Mouse (Mus musculus) stomach, embryonic 14.5 days (tissue): ENCODE results near the gene Traf3ip3. TPM values are rescaled to one million over a fixed set of nuclear protein-coding genes. Genes with fewer than 3 reads are reported as not detected.

ENCODE experiments used
- ATAC-seq: fragments of 200-750 bp; cut with Nextera tagmentation; 2 replicates; pipeline ENCODE4 v1.8.0; 2017; ENCODE audit warnings: low read depth, moderate TSS enrichment; ENCODE audit not compliant: insufficient number of reproducible peaks, insufficient read depth, low FRiP score
- H3K27ac ChIP-seq: fragments of 300-500 bp; sonication (generic); 2 replicates; pipeline ENCODE4 v1.5.1; 2014; ENCODE audit warnings: mild to moderate bottlenecking, low read length, moderate library complexity, mixed read lengths
- H3K27me3 ChIP-seq: fragments of 300-500 bp; sonication (generic); 2 replicates; pipeline ENCODE4 v1.6.1; 2014; ENCODE audit warnings: low read length, control low read depth, mixed read lengths; ENCODE audit not compliant: control insufficient read depth, insufficient read depth
- H3K36me3 ChIP-seq: fragments of 300-500 bp; sonication (generic); 2 replicates; pipeline ENCODE4 v1.6.1; 2014; ENCODE audit warnings: mild to moderate bottlenecking, control low read depth, low read length, moderate library complexity, mixed read lengths; ENCODE audit not compliant: control insufficient read depth, insufficient read depth
- H3K4me1 ChIP-seq: fragments of 300-500 bp; sonication (generic); 2 replicates; pipeline ENCODE4 v1.6.1; 2014; ENCODE audit warnings: low read length, control low read depth, mixed read lengths; ENCODE audit not compliant: control insufficient read depth, insufficient read depth
- H3K4me2 ChIP-seq: fragments of 300-500 bp; sonication (generic); replicated peaks from 2 replicates; pipeline ENCODE4 v1.6.1; 2014; ENCODE audit warnings: low read depth, low read length, control low read depth
- H3K4me3 ChIP-seq: fragments of 300-500 bp; sonication (generic); 2 replicates; pipeline ENCODE4 v1.5.1; 2014; ENCODE audit warnings: low read depth, low read length, control low read depth
- H3K9ac ChIP-seq: fragments of 300-500 bp; sonication (generic); replicated peaks from 2 replicates; pipeline ENCODE4 v1.6.1; 2014; ENCODE audit warnings: low read depth, mild to moderate bottlenecking, control low read depth, low read length, moderate library complexity, mixed read lengths
- H3K9me3 ChIP-seq: fragments of 300-500 bp; sonication (generic); 2 replicates; pipeline ENCODE4 v1.6.1; 2016; ENCODE audit warnings: low read depth, low read length, control low read depth; ENCODE audit not compliant: control insufficient read depth
- WGBS: fragments of 180-500 bp; shearing (Covaris S2); extraction: QIAGEN DNeasy Blood & Tissue Kit; methylation state at CpG from one replicate; pipeline ENCODE4 v1.1.7; 2014; 5-methylcytosine and 5-hydroxymethylcytosine counted together
- polyA plus RNA-seq: library from polyadenylated mRNA; unstranded; fragments of >200 nt; fragmentation: Nextera tagmentation; extraction: Ambion mirVana; gene quantifications from 2 replicates; pipeline ENCODE4 v1.2.1, GENCODE M21; 2014

The Traf3ip3 gene
- polyA plus RNA-seq, 1 experiment from 2014 or later, result 1.4 TPM

DNA sequence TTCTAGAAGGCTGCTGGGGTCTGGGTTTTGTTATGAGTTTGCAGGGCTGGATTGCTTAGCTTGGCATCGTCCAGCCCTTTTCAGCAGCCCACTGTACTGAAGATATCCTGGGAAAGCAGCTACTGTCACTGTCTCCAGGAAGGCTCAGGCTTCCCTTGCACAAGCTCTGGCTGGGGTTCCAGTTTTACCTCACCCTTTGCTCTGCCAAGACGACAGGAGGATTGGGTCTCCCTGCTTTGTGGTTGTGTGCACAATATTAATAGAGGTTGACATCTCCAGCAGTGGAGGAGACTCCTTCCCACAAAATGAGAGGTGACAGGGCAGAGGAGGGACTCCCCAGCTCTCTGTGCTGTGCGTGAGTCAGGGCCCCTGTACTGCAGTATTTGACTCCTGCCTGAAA is 52.3 kb downstream of the Traf3ip3 start:
- Histone ChIP-seq H3K9ac (no peak overlapping the region), H3K4me1 (peaks cover 7% of the 10 kb centered on the region; the same call in 1 of the 2 replicates), H3K4me3 (no peak overlapping the region), H3K27ac (no peak overlapping the region), H3K27me3 (peaks cover 9% of the 10 kb centered on the region; the same call in 1 of the 2 replicates), H3K4me2 (no peak overlapping the region), H3K9me3 (no peaks in the 10 kb centered on the region), H3K36me3 (no peaks in the 10 kb centered on the region)
- no peak for ATAC-seq
- WGBS, result 59% methylated on average over 3 of the region's 3 CpGs

DNA sequence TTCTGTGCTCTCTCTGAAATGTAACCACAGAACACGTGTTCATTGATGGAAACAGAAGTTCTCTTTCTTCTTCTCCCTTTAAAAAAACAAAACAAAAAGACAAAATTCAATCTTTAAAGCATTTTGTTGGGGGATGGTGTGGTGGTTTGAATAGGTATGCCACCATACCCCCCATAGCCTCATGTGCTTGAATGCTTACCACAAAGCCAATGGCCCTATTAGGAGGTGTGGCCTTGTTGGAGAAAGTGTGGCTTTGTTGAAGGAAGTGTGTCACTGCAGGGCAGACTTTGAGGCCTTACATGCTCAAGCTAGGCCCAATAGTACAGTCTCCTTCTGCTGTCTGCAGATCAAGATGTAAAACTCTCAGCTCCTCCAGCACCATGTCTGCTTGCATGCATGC is 55.1 kb downstream of the Traf3ip3 start:
- no peaks in the 10 kb centered on the region for H3K9me3 ChIP-seq
- H3K4me2 ChIP-seq, result no peak overlapping the region
- no peak overlapping the region for H3K9ac ChIP-seq
- no peaks in the 10 kb centered on the region for H3K36me3 ChIP-seq
- no peaks in the 10 kb centered on the region for H3K4me1 ChIP-seq
- ATAC-seq, result no peak
- no peak overlapping the region for H3K27ac ChIP-seq
- no peak overlapping the region for H3K4me3 ChIP-seq
- no peaks in the 10 kb centered on the region for H3K27me3 ChIP-seq
- WGBS, result 83% methylated on average over 1 of the region's 1 CpGs

DNA sequence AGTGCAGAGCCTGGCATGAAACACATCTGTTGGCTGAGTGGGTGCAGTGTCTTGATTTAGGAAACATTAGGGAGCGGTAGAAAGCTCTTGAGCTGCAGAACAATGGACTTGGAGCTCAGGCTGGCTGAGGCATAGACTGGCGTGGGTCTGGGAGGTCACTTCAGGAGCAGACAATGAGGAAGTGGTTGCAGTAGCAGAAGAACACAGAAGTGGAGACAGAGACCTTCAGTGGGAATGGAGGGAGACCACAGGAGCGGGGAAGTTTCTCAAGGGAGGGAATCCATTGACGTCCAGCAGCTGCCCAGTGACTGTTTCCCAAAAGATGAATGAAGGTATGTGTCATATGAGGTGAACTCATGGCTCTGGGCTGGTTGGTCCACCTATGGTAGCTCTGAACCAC is 56.4 kb downstream of the Traf3ip3 start:
- no peak overlapping the region for H3K4me3 ChIP-seq
- no peak overlapping the region for H3K4me2 ChIP-seq
- no peaks in the 10 kb centered on the region for H3K27me3 ChIP-seq
- no peaks in the 10 kb centered on the region for H3K4me1 ChIP-seq
- WGBS, result 72% methylated on average over 4 of the region's 4 CpGs
- no peak for ATAC-seq
- H3K9me3 ChIP-seq, result no peaks in the 10 kb centered on the region
- no peaks in the 10 kb centered on the region for H3K36me3 ChIP-seq
- H3K27ac ChIP-seq, result no peak overlapping the region
- no peak overlapping the region for H3K9ac ChIP-seq

DNA sequence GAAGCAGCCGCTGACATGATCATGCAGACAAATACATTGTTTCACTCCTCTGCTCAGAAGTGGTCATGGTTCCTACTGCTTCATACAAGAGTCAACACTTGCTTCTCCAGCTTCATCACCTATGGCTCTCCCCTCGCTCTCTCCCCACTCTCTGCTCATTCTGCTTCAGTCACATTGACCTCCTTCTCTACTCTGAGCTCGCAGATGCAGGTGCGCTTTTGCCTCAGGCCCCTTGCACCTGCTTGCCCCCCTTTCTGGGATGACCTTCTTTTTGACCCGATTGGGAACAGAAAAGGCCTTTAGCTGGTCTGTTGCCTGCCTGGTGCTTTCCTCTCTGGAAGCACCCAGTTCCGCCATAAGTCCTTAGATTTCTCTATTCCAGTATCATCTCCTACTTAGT is 57.0 kb downstream of the Traf3ip3 start:
- Histone ChIP-seq H3K4me3 (no peak overlapping the region), H3K4me1 (no peaks in the 10 kb centered on the region), H3K36me3 (no peaks in the 10 kb centered on the region), H3K27me3 (no peaks in the 10 kb centered on the region), H3K9me3 (no peaks in the 10 kb centered on the region), H3K9ac (no peak overlapping the region), H3K27ac (no peak overlapping the region), H3K4me2 (no peak overlapping the region)
- no peak for ATAC-seq
- WGBS, result 89% methylated on average over 6 of the region's 6 CpGs

DNA sequence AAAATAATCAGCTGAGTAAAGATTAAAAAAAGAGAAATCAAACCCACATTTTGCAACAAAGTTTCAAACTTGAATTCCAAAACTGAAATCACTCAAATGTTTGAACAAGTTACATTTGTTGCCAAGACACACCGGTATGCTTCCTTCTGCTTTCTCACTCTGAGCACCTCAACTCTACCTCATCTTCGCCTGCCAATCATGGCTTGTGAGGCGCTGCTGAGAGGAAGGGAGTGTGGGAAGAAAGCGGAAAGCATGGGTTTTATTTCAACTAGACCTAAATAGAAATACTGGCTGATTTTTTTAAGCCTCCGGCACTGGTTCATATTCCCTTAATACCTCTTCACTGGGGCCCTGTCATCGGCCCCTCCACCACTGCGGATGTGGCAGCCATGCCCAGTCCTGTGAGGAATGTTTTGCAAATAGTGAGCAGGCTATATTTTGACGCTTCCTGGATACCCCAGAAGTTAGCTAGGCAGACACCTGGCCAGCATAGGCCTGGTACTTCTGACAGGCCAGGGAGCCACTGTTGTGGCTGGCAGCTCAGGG is 58.9 kb downstream of the Traf3ip3 start:
- WGBS, result 81% methylated on average over 8 of the region's 8 CpGs
- H3K27ac ChIP-seq, result no peak overlapping the region

DNA sequence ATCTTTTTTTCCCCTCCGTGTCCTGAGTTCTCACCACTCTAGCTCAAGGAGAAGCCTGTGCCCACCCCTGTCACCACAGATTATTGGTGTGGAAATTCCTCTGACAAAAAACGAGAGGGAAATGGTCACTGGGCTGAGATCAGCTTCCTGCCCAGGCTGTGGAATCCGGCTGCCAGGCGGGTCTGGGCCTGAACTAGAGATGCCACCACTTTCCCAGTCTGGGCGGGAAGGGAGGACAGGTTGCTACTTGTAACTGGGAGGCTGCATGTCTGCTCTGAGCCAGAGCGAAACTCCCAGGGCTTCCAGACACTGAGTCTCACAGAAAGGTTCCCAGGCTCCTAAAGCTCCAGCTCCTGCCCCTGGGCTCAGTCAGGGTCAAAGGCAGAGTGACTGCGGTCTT is 60.4 kb downstream of the Traf3ip3 start:
- peak overlapping the region; percentile 74 for H3K27ac ChIP-seq
- WGBS, result 62% methylated on average over 7 of the region's 7 CpGs
- 0 out of 2 replicates have a peak, but pooled peaks cover 4% of the 10 kb centered on the region for H3K4me1 ChIP-seq
- no peaks in the 10 kb centered on the region for H3K9me3 ChIP-seq
- no peaks in the 10 kb centered on the region for H3K27me3 ChIP-seq
- H3K9ac ChIP-seq, result no peak overlapping the region
- no peak overlapping the region for H3K4me3 ChIP-seq
- H3K36me3 ChIP-seq, result no peaks in the 10 kb centered on the region
- H3K4me2 ChIP-seq, result no peak overlapping the region
- peak; percentile 43; the same call in 1 of the 2 replicates for ATAC-seq

More for the DNA sequence above, 58.9 kb downstream of the Traf3ip3 start:
- no peak overlapping the region for H3K4me2 ChIP-seq
- H3K36me3 ChIP-seq, result no peaks in the 10 kb centered on the region
- H3K4me3 ChIP-seq, result no peak overlapping the region
- no peaks in the 10 kb centered on the region for H3K9me3 ChIP-seq
- H3K9ac ChIP-seq, result no peak overlapping the region
- H3K4me1 ChIP-seq, result 0 out of 2 replicates have a peak, but pooled peaks cover 4% of the 10 kb centered on the region
- no peak for ATAC-seq
- no peaks in the 10 kb centered on the region for H3K27me3 ChIP-seq

DNA sequence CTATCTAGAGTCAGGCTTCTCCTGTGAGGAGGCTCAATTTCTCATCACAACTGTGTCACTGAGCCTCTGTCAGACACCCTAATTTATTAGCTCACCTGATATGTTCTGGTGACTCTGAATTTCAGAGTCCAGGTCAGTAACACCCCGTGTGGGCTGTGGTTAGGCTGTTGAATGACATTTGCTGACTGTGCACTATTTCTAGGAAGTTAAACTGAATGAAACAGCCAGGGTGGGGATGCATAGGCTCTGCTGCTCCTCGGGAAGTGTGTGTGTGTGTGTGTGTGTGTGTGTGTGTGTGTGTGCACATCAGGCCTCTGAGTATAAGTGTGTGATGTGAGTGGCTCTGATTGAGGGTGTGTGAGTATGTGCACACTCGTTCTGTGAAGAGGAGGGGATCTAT is 62.8 kb downstream of the Traf3ip3 start:
- Histone ChIP-seq H3K9me3 (no peaks in the 10 kb centered on the region), H3K9ac (no peak overlapping the region), H3K27me3 (no peaks in the 10 kb centered on the region), H3K4me3 (no peak overlapping the region), H3K36me3 (no peaks in the 10 kb centered on the region), H3K4me2 (no peak overlapping the region), H3K4me1 (0 out of 2 replicates have a peak, but pooled peaks cover 4% of the 10 kb centered on the region), H3K27ac (no peak overlapping the region)
- 35% methylated on average over 3 of the region's 3 CpGs for WGBS
- ATAC-seq, result no peak

DNA sequence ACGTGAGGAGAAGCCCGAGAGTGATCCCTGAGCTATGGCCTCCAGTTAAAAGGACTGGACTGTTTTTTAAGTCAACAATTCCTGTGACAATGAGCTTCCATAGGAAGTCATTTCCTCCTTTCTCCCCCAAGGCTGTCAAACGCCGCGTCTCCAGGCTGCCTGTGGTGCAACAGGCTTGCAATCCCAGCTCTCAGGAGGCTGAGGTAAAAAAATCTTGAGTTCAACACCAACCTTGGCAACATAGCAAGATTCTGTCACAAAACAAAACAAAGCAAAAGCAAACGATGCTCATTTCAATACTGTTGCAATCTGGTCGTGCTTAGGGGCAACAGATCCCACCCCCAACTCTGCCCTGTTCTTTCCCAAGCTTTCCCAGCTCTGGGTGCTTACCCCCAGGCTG is 63.4 kb downstream of the Traf3ip3 start:
- Histone ChIP-seq H3K4me3 (no peak overlapping the region), H3K4me1 (0 out of 2 replicates have a peak, but pooled peaks cover 4% of the 10 kb centered on the region), H3K27me3 (no peaks in the 10 kb centered on the region), H3K4me2 (no peak overlapping the region), H3K27ac (no peak overlapping the region), H3K9ac (no peak overlapping the region), H3K9me3 (no peaks in the 10 kb centered on the region), H3K36me3 (no peaks in the 10 kb centered on the region)
- no peak for ATAC-seq
- WGBS, result 38% methylated on average over 7 of the region's 7 CpGs

DNA sequence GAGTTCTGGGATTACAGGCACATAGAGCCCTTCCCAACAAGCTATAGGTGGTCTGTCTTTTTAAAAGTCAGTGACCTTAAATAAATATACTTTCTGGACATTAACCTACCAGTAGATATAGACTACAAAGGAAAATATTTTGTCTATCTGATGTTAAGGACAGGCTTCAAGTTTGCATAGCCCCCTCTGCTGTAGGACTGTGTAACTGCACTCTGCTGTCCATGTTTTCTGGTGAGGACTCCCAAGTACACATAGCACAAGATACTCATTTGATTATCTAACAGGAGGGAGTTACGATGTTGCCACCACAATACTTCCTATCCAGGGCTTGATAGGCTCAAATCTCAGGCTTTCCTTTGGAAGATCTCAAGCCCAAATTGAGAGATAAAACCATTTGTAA is 67.8 kb downstream of the Traf3ip3 start:
- no peaks in the 10 kb centered on the region for H3K27me3 ChIP-seq
- H3K9me3 ChIP-seq, result no peaks in the 10 kb centered on the region
- H3K27ac ChIP-seq, result no peak overlapping the region
- H3K4me3 ChIP-seq, result no peak overlapping the region
- no peak overlapping the region for H3K9ac ChIP-seq
- no peak for ATAC-seq
- H3K4me1 ChIP-seq, result peaks cover 10% of the 10 kb centered on the region
- no peak overlapping the region for H3K4me2 ChIP-seq
- no peaks in the 10 kb centered on the region for H3K36me3 ChIP-seq
- WGBS, result 91% methylated on average over 1 of the region's 1 CpGs
